In genomic region chr11:73175612-73176011, GRCm38 (mm10) we compare ENCODE assay signal across 9 mouse cellular contexts. TPM values are rescaled to one million over a fixed set of nuclear protein-coding genes. Genes with fewer than 3 reads are reported as not detected.
DNase-seq lines count a peak whose midpoint lies in the region; ATAC-seq and TF ChIP-seq lines count a peak whose summit lies in the region.
"Had no signal": no experiment of that assay in that cellular context is flagged by ENCODE, and none has a peak within 500 bp of the region (broad histone marks: within the 10 kb centered on the region; RNA-seq: fewer than 3 reads in every experiment).

No protein-coding gene starts in this region.

- TF ChIP-seq POLR2A in cerebellum, adult 2 months (IDR thresholded peaks at IDR 0.05; ENCODE audit: borderline replicate concordance, insufficient read depth, low read length), result no peak

- DNase-seq in cerebellum, adult 2 months, result no peak
- no peak for DNase-seq in cerebellum, postnatal 36 days
- DNase-seq in adrenal gland, postnatal 36 days, result peak; percentile 22 to 42
- no peak for DNase-seq in right cerebral cortex, postnatal 10 days (ENCODE audit: low spot score in 2 of 2)
- DNase-seq in gastrocnemius, postnatal 4 days (ENCODE audit: low spot score in 2 of 2), result no peak

- no peak overlapping the region for H3K27ac ChIP-seq in cerebellum, adult 2 months (ENCODE audit: insufficient read depth, low read length)
- 0 out of 2 replicates have a peak overlapping the region, but pooled peaks have one; percentile 63 for H3K27ac ChIP-seq in intestine, embryonic 15.5 days
- H3K27ac ChIP-seq in liver, embryonic 16.5 days (ENCODE audit: low read length), result peak overlapping the region; percentile 81
- no peak overlapping the region; the same call in 1 of the 2 replicates for H3K27ac ChIP-seq in stomach, embryonic 15.5 days

- no peaks in the 10 kb centered on the region for H3K27me3 ChIP-seq in cerebellum, adult 2 months (ENCODE audit: control insufficient read depth, insufficient read depth, low read length)
- H3K27me3 ChIP-seq in intestine, embryonic 15.5 days (replicated peaks), result no peaks in the 10 kb centered on the region
- H3K27me3 ChIP-seq in liver, embryonic 16.5 days (ENCODE audit: control insufficient read depth, insufficient read depth, low read depth, low read length), result no peaks in the 10 kb centered on the region
- H3K27me3 ChIP-seq in stomach, embryonic 15.5 days (replicated peaks), result no peaks in the 10 kb centered on the region

- peaks cover 15% of the 10 kb centered on the region for H3K4me1 ChIP-seq in cerebellum, adult 2 months (ENCODE audit: control insufficient read depth, insufficient read depth, low read length)
- peaks cover 30% of the 10 kb centered on the region for H3K4me1 ChIP-seq in intestine, embryonic 15.5 days (replicated peaks)
- H3K4me1 ChIP-seq in liver, embryonic 16.5 days (ENCODE audit: control insufficient read depth, low read depth, low read length), result peaks cover 35% of the 10 kb centered on the region
- peaks cover 31% of the 10 kb centered on the region for H3K4me1 ChIP-seq in stomach, embryonic 15.5 days

- ATAC-seq in intestine, embryonic 15.5 days, result peak; percentile 31
- 0 out of 2 replicates have a peak, but pooled peaks have one; percentile 7 for ATAC-seq in liver, embryonic 16.5 days (ENCODE audit: low read depth)
- ATAC-seq in stomach, embryonic 15.5 days (ENCODE audit: insufficient read depth, low FRiP score, low read depth), result no peak

- peak overlapping the region; percentile 94 for H3K4me3 ChIP-seq in cerebellum, adult 2 months (replicated peaks; ENCODE audit: insufficient read depth, low read depth, low read length)
- peak overlapping the region; percentile 94 for H3K4me3 ChIP-seq in intestine, embryonic 15.5 days (replicated peaks)
- peak overlapping the region; percentile 95 for H3K4me3 ChIP-seq in liver, embryonic 16.5 days (ENCODE audit: low read depth, low read length)
- H3K4me3 ChIP-seq in stomach, embryonic 15.5 days (replicated peaks), result peak overlapping the region; percentile 71

- TF ChIP-seq CTCF in cerebellum, adult 2 months (IDR thresholded peaks at IDR 0.05; ENCODE audit: borderline replicate concordance, insufficient read depth, low read depth, low read length), result no peak

- peak overlapping the region; percentile 78 for H3K4me2 ChIP-seq in intestine, embryonic 15.5 days (replicated peaks)
- H3K4me2 ChIP-seq in liver, embryonic 16.5 days (ENCODE audit: low read depth, low read length), result peak overlapping the region; percentile 80
- peak overlapping the region; percentile 65 for H3K4me2 ChIP-seq in stomach, embryonic 15.5 days

- no peaks in the 10 kb centered on the region for H3K9me3 ChIP-seq in intestine, embryonic 15.5 days
- no peaks in the 10 kb centered on the region for H3K9me3 ChIP-seq in liver, embryonic 16.5 days (replicated peaks; ENCODE audit: control insufficient read depth, low read length)
- no peaks in the 10 kb centered on the region for H3K9me3 ChIP-seq in stomach, embryonic 15.5 days

- 45% methylated on average over 8 of the region's 8 CpGs for WGBS in cerebellum, adult 2 months
- 28% methylated on average over 8 of the region's 8 CpGs for WGBS in intestine, embryonic 15.5 days
- 31% methylated on average over 8 of the region's 8 CpGs for whole genome bisulfite sequencing in liver, embryonic 16.5 days (ENCODE audit: insufficient replicate concordance)
- 27% methylated on average over 8 of the region's 8 CpGs for WGBS in stomach, embryonic 15.5 days

- H3K9ac ChIP-seq in intestine, embryonic 15.5 days, result peak overlapping the region; percentile 74
- peak overlapping the region; percentile 91 for H3K9ac ChIP-seq in liver, embryonic 16.5 days (ENCODE audit: low read depth, low read length)
- 0 out of 2 replicates have a peak overlapping the region, but pooled peaks have one; percentile 80 for H3K9ac ChIP-seq in stomach, embryonic 15.5 days

- peaks cover 3% of the 10 kb centered on the region; the same call in 1 of the 2 replicates for H3K36me3 ChIP-seq in intestine, embryonic 15.5 days
- peaks cover 2% of the 10 kb centered on the region for H3K36me3 ChIP-seq in liver, embryonic 16.5 days (ENCODE audit: control insufficient read depth, insufficient read depth)
- 0 out of 2 replicates have a peak, but pooled peaks cover 6% of the 10 kb centered on the region for H3K36me3 ChIP-seq in stomach, embryonic 15.5 days

RNA-seq across cellular contexts. Expression of gene Emc6, which starts 1.2 kb away (rescaled TPM):
- polyA plus RNA-seq in cerebellum, adult 2 months (2012; rRNA removed), result 78.7 and 80.6 TPM in 2 replicates
- total RNA-seq in adrenal gland, postnatal 36 days (2021), result 10 to 100 TPM; 83.0 to 85.0 TPM
- polyA plus RNA-seq in intestine, embryonic 15.5 days (2015; fragmentation: Nextera tagmentation; extraction: Ambion mirVana), result 118 and 126 TPM in 2 replicates
- polyA plus RNA-seq in liver, embryonic 16.5 days (2015; fragmentation: Nextera tagmentation; extraction: Ambion mirVana), result 69.5 and 72.1 TPM in 2 replicates
- polyA plus RNA-seq in stomach, embryonic 15.5 days (2015; fragmentation: Nextera tagmentation; extraction: Ambion mirVana), result 111 and 117 TPM in 2 replicates
- 10 to 100 TPM; 60.1 to 67.3 TPM for total RNA-seq in gastrocnemius, postnatal 4 days (2021)

RNA-seq across cellular contexts. Expression of gene Tax1bp3, which starts 1.3 kb away (rescaled TPM):
- 15.9 and 16.5 TPM in 2 replicates for polyA plus RNA-seq in cerebellum, adult 2 months (2012; rRNA removed)
- 10 to 100 TPM; 74.5 to 79.4 TPM for total RNA-seq in adrenal gland, postnatal 36 days (2021)
- polyA plus RNA-seq in intestine, embryonic 15.5 days (2015; fragmentation: Nextera tagmentation; extraction: Ambion mirVana), result 208 and 212 TPM in 2 replicates
- polyA plus RNA-seq in liver, embryonic 16.5 days (2015; fragmentation: Nextera tagmentation; extraction: Ambion mirVana), result 33.6 and 33.8 TPM in 2 replicates
- polyA plus RNA-seq in stomach, embryonic 15.5 days (2015; fragmentation: Nextera tagmentation; extraction: Ambion mirVana), result 208 and 211 TPM in 2 replicates
- total RNA-seq in gastrocnemius, postnatal 4 days (2021), result 10 to 100 TPM; 52.8 to 57.5 TPM

RNA-seq across cellular contexts. Expression of gene P2rx5, which starts 15.4 kb away (rescaled TPM):
- 4.5 and 6.2 TPM in 2 replicates for polyA plus RNA-seq in cerebellum, adult 2 months (2012; rRNA removed)
- 1 to 10 TPM; 5.1 to 6.5 TPM for total RNA-seq in adrenal gland, postnatal 36 days (2021)
- polyA plus RNA-seq in intestine, embryonic 15.5 days (2015; fragmentation: Nextera tagmentation; extraction: Ambion mirVana), result 0.09 TPM in 1 of 2 replicates, not detected in the other
- 0.11 and 0.22 TPM in 2 replicates for polyA plus RNA-seq in liver, embryonic 16.5 days (2015; fragmentation: Nextera tagmentation; extraction: Ambion mirVana)
- polyA plus RNA-seq in stomach, embryonic 15.5 days (2015; fragmentation: Nextera tagmentation; extraction: Ambion mirVana), result 0.14 and 0.30 TPM in 2 replicates
- total RNA-seq in gastrocnemius, postnatal 4 days (2021), result 1 to 10 TPM; 6.2 to 7.1 TPM
- total RNA-seq: neutrophil, adult 5-6 weeks had no signal

RNA-seq across cellular contexts. Expression of gene Ctns, which starts 23.2 kb away (rescaled TPM):
- 26.6 and 26.9 TPM in 2 replicates for polyA plus RNA-seq in cerebellum, adult 2 months (2012; rRNA removed)
- 10 to 100 TPM; 14.3 to 16.8 TPM for total RNA-seq in adrenal gland, postnatal 36 days (2021)
- 23.8 and 25.1 TPM in 2 replicates for polyA plus RNA-seq in intestine, embryonic 15.5 days (2015; fragmentation: Nextera tagmentation; extraction: Ambion mirVana)
- polyA plus RNA-seq in liver, embryonic 16.5 days (2015; fragmentation: Nextera tagmentation; extraction: Ambion mirVana), result 8.0 and 8.6 TPM in 2 replicates
- 17.0 and 18.2 TPM in 2 replicates for polyA plus RNA-seq in stomach, embryonic 15.5 days (2015; fragmentation: Nextera tagmentation; extraction: Ambion mirVana)
- 10 to 100 TPM; 13.8 to 14.0 TPM for total RNA-seq in gastrocnemius, postnatal 4 days (2021)

RNA-seq across cellular contexts. Expression of gene Shpk, which starts 23.6 kb away (rescaled TPM):
- polyA plus RNA-seq in cerebellum, adult 2 months (2012; rRNA removed), result 4.1 and 4.5 TPM in 2 replicates
- 10 to 100 TPM in 1 of 2 experiments, 1 to 10 TPM in 1; 8.8 to 13.2 TPM for total RNA-seq in adrenal gland, postnatal 36 days (2021)
- polyA plus RNA-seq in intestine, embryonic 15.5 days (2015; fragmentation: Nextera tagmentation; extraction: Ambion mirVana), result 6.2 and 8.1 TPM in 2 replicates
- polyA plus RNA-seq in liver, embryonic 16.5 days (2015; fragmentation: Nextera tagmentation; extraction: Ambion mirVana), result 3.0 and 4.4 TPM in 2 replicates
- polyA plus RNA-seq in stomach, embryonic 15.5 days (2015; fragmentation: Nextera tagmentation; extraction: Ambion mirVana), result 2.8 and 3.6 TPM in 2 replicates
- 1 to 10 TPM; 1.7 to 2.1 TPM for total RNA-seq in gastrocnemius, postnatal 4 days (2021)

Comparison
In these comparisons a context has a peak if more than half of its experiments do, and no peak if none do; other contexts are left out.
1. DNase-seq: peak in adrenal gland, postnatal 36 days (2 of 2); none in cerebellum, adult 2 months (0 of 2), cerebellum, postnatal 36 days (0 of 2), right cerebral cortex, postnatal 10 days (0 of 2) and gastrocnemius, postnatal 4 days (0 of 2).
2. H3K27ac ChIP-seq: peak in intestine, embryonic 15.5 days (single experiment) and liver, embryonic 16.5 days (single experiment); none in cerebellum, adult 2 months (single experiment) and stomach, embryonic 15.5 days (single experiment).
3. Peak in every context shown above with its lines, with median percentiles within 50 percentile points of each other: H3K4me3 ChIP-seq, H3K4me2 ChIP-seq and H3K9ac ChIP-seq.